Mouse (Mus musculus): ENCODE results near the gene Adamts20. TPM values are rescaled to one million over a fixed set of nuclear protein-coding genes. Genes with fewer than 3 reads are reported as not detected.
A peak's percentile ranks its signal among the peaks of the same experiment; 100 is the strongest.

Adamts20 gene
- polyA plus RNA-seq, 1 experiment from 2014 or later, result 4.0 TPM

- no peak overlapping the region for H3K4me3 ChIP-seq
- no peak overlapping the region for H3K4me2 ChIP-seq
- H3K36me3 ChIP-seq, result no peaks in the 10 kb centered on the region
- peaks cover 16% of the 10 kb centered on the region for H3K4me1 ChIP-seq (replicated peaks)
- no peak overlapping the region for H3K27ac ChIP-seq (replicated peaks)
- 32% methylated on average over 7 of the region's 7 CpGs for WGBS
- no peaks in the 10 kb centered on the region for H3K9me3 ChIP-seq
- no peak for ATAC-seq (ENCODE audit: low read depth)
- H3K9ac ChIP-seq, result no peak overlapping the region
- H3K27me3 ChIP-seq, result no peaks in the 10 kb centered on the region
These were observed 12.1 kb upstream of the Adamts20 start for GRCm38 (mm10) chr15:94477287-94477686.

GRCm38 (mm10) chr15:94475975-94476374 lies 10.8 kb upstream of the Adamts20 start:
- ATAC-seq (ENCODE audit: low read depth), result no peak
- H3K4me1 ChIP-seq (replicated peaks), result peaks cover 16% of the 10 kb centered on the region
- H3K36me3 ChIP-seq, result no peaks in the 10 kb centered on the region
- no peaks in the 10 kb centered on the region for H3K27me3 ChIP-seq
- H3K27ac ChIP-seq (replicated peaks), result no peak overlapping the region
- no peak overlapping the region for H3K9ac ChIP-seq
- H3K4me3 ChIP-seq, result no peak overlapping the region
- no peaks in the 10 kb centered on the region for H3K9me3 ChIP-seq
- WGBS, result 92% methylated on average over 5 of the region's 5 CpGs
- H3K4me2 ChIP-seq, result no peak overlapping the region

DNA sequence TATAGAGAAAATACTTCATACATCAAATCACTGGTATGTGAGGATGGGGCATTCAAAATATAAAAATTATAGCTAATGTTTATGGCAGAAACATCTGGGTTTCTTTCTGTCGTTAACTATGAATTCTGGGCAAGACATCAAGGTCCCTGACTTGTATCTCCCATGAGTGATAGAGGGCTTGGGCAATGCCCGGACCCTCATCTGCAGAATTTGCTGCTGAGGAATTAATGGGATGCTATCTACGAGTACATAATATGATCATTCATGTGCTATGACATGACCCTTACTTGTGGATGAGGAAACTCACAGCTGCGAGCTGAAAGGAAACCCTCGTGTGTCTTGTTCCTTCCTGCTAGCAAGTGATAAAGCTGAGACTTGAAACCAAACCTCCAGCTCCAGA lies 5.1 kb upstream of the Adamts20 start:
- no peaks in the 10 kb centered on the region for H3K9me3 ChIP-seq
- 79% methylated on average over 5 of the region's 5 CpGs for WGBS
- no peaks in the 10 kb centered on the region for H3K27me3 ChIP-seq
- no peaks in the 10 kb centered on the region for H3K36me3 ChIP-seq
- H3K4me3 ChIP-seq, result no peak overlapping the region
- H3K4me1 ChIP-seq (replicated peaks), result no peaks in the 10 kb centered on the region
- no peak overlapping the region for H3K27ac ChIP-seq (replicated peaks)
- no peak for ATAC-seq (ENCODE audit: low read depth)
- no peak overlapping the region for H3K4me2 ChIP-seq
- no peak overlapping the region for H3K9ac ChIP-seq

DNA sequence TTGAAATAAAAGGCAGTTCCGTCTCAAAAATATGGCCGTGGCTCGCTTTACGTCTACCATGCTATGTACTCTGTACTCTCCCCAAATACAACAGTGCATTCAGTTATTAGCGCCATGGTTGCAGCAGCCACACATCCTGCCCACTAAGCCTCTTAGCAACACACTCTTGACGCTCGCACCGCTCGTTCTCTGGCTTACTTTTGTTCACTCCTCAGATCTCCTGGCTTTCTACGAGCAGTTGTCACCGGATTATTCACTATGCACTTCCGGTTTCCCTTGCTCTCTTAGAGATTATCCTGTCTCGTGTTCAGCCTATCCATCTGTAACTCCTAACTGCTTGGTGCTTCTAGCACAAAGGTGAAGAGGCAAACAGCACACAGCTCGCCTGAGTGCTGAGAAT lies 337 bp downstream of the Adamts20 start:
- H3K9me3 ChIP-seq, result no peaks in the 10 kb centered on the region
- H3K36me3 ChIP-seq, result no peaks in the 10 kb centered on the region
- no peak overlapping the region for H3K27ac ChIP-seq (replicated peaks)
- no peaks in the 10 kb centered on the region for H3K27me3 ChIP-seq
- H3K4me3 ChIP-seq, result no peak overlapping the region
- WGBS, result 80% methylated on average over 14 of the region's 14 CpGs
- H3K4me1 ChIP-seq (replicated peaks), result 0 out of 2 replicates have a peak, but pooled peaks cover 5% of the 10 kb centered on the region
- no peak overlapping the region for H3K9ac ChIP-seq
- ATAC-seq (ENCODE audit: low read depth), result no peak
- no peak overlapping the region for H3K4me2 ChIP-seq

- Histone ChIP-seq H3K36me3 (no peaks in the 10 kb centered on the region), H3K9ac (no peak overlapping the region), H3K27me3 (no peaks in the 10 kb centered on the region), H3K4me3 (no peak overlapping the region), H3K9me3 (no peaks in the 10 kb centered on the region), H3K4me1 (replicated peaks) (peaks cover 6% of the 10 kb centered on the region; the same call in 1 of the 2 replicates), H3K27ac (replicated peaks) (no peak overlapping the region), H3K4me2 (no peak overlapping the region)
- ATAC-seq (ENCODE audit: low read depth), result no peak
- WGBS, result 66% methylated on average over 3 of the region's 3 CpGs
These were observed 2.0 kb downstream of the Adamts20 start for GRCm38 (mm10) chr15:94463251-94463650.

DNA sequence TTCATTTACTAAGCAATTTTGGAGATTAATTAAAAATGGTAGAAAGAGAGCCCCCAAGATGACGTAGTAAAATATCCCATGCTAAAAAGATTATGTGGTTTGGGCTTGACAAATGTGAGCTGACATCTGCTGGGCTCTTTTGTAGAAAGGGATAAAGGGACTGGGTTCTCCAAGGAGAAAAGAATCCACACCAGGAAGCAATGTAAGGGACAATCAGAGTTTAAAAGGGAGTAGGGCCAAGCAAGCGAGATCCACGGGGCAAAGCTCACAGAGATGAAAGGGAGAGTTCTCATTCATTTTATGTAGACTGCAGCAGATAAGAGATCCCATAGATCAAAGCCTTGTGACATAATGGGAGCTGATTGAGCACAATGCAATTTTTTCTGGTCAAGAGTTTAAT lies 3.0 kb downstream of the Adamts20 start:
- Histone ChIP-seq H3K9ac (no peak overlapping the region), H3K4me3 (no peak overlapping the region), H3K27ac (replicated peaks) (no peak overlapping the region), H3K27me3 (no peaks in the 10 kb centered on the region), H3K36me3 (no peaks in the 10 kb centered on the region), H3K4me1 (replicated peaks) (peaks cover 13% of the 10 kb centered on the region), H3K4me2 (no peak overlapping the region), H3K9me3 (no peaks in the 10 kb centered on the region)
- WGBS, result 22% methylated on average over 3 of the region's 3 CpGs
- no peak for ATAC-seq (ENCODE audit: low read depth)

DNA sequence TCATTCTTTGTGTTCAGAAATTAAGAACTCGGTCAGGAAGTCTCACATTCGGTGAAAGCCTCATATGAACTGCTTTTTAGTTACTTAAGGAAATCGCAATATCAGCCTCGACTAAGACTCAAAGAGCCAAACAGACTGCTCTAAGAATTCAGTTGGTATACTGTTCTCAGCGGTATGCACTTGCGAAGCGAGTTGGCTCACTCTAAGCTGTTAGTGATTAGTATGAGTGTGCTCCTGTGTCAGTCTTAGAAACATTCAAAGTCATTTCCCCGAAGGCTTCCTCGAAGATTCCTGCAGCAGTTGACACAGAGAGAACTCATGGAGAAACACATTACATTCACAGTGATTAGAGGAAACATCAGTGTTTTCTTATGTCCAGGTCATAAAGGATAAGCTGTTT lies 4.1 kb downstream of the Adamts20 start:
- 0 out of 2 replicates have a peak overlapping the region, but pooled peaks have one; percentile 0 for H3K4me2 ChIP-seq

DNA sequence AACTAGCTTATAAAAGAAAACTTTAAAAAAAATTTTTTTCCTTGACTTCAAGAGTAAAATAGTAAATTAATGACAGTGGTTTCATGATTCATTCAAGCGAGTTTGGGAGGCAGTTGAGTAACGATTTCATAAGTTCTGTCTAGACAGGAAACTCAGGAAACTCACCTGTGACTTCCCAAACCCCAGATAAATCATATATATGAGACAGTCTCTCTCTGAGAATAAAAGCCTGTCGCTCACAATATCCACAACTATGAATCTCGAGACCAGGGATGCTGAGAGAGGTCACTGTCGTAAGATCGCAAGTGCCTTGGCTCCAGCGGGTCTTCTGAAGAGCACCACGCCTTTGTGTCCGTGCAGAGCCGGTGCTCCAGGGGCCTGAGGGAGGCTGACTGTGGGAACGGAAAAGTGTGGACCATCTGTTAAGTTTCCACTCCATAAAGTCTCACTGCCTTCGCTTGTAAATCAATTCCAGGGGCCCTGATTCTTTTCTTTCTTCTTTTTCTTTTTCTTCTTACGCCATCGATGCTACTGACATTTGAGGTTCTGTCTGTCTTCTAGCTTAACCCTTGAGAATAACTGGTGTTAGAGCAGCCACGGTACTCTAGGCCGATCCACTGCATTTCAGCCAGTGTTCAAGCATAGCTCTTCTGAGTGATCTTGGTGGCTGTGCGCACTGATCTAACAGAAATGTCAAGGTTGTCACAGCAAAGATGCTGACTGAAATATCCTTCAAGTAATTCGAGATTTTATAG lies 7.4 kb downstream of the Adamts20 start:
- Histone ChIP-seq H3K4me3 (no peak overlapping the region), H3K27me3 (no peaks in the 10 kb centered on the region), H3K36me3 (no peaks in the 10 kb centered on the region), H3K4me2 (peak overlapping the region; percentile 9), H3K27ac (replicated peaks) (no peak overlapping the region), H3K9ac (no peak overlapping the region), H3K4me1 (replicated peaks) (peaks cover 13% of the 10 kb centered on the region), H3K9me3 (no peaks in the 10 kb centered on the region)
- peak; percentile 27; the same call in 1 of the 2 replicates for ATAC-seq (ENCODE audit: low read depth)
- WGBS, result 19% methylated on average over 18 of the region's 18 CpGs

More for the DNA sequence above, 4.1 kb downstream of the Adamts20 start:
- Histone ChIP-seq H3K27me3 (no peaks in the 10 kb centered on the region), H3K9ac (no peak overlapping the region), H3K9me3 (no peaks in the 10 kb centered on the region), H3K27ac (replicated peaks) (no peak overlapping the region), H3K4me3 (no peak overlapping the region), H3K36me3 (no peaks in the 10 kb centered on the region), H3K4me1 (replicated peaks) (peaks cover 13% of the 10 kb centered on the region)
- 34% methylated on average over 9 of the region's 9 CpGs for WGBS
- ATAC-seq (ENCODE audit: low read depth), result no peak

DNA sequence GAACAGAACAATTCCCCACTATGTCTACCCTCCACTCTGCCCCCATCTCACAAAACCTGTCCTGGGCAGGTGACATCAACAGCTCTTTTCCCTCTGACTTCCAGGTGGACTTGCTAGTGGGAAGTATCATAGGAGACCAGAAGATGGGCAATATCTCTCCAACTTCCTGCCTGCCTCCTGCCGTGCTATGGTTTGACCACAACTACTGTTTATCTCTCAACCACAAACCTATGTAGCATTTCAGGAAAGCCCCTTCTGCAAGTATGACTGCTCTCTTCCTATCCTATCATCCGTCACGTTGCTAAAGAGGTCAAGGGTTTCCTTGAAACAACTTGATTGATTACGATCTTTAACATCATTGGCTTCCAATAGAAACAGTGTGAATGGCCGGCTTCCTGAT lies 12.4 kb downstream of the Adamts20 start:
- H3K4me2 ChIP-seq, result no peak overlapping the region
- H3K4me1 ChIP-seq (replicated peaks), result peaks cover 3% of the 10 kb centered on the region
- no peak overlapping the region for H3K4me3 ChIP-seq
- ATAC-seq (ENCODE audit: low read depth), result no peak
- no peaks in the 10 kb centered on the region for H3K9me3 ChIP-seq
- H3K27me3 ChIP-seq, result no peaks in the 10 kb centered on the region
- H3K36me3 ChIP-seq, result no peaks in the 10 kb centered on the region
- WGBS, result 89% methylated on average over 5 of the region's 5 CpGs
- H3K27ac ChIP-seq (replicated peaks), result no peak overlapping the region
- H3K9ac ChIP-seq, result no peak overlapping the region

DNA sequence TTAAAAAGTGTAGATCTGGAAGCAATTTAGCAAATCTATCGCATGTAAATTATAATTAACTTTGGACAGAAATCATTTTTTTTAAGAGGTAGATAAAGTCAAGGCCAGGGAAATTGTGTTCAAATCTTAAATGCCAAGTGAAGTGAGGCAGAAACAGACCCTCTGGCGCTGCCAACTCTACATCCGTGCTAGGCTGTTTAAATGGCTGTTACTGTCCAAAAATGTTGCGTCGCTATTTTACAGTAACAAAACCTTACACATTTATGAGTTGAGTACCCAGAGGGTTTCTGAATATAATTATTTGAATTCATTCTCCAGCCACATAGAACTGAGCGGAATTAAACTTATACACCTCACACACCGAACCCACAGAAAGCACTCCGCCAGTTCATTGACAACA lies 13.6 kb downstream of the Adamts20 start:
- WGBS, result 81% methylated on average over 8 of the region's 8 CpGs
- Histone ChIP-seq H3K36me3 (no peaks in the 10 kb centered on the region), H3K27ac (replicated peaks) (no peak overlapping the region), H3K4me2 (no peak overlapping the region), H3K27me3 (no peaks in the 10 kb centered on the region), H3K4me1 (replicated peaks) (no peaks in the 10 kb centered on the region), H3K9me3 (no peaks in the 10 kb centered on the region), H3K4me3 (no peak overlapping the region), H3K9ac (no peak overlapping the region)
- ATAC-seq (ENCODE audit: low read depth), result no peak

- H3K4me2 ChIP-seq, result no peak overlapping the region
- H3K9ac ChIP-seq, result no peak overlapping the region
- H3K27me3 ChIP-seq, result no peaks in the 10 kb centered on the region
- ATAC-seq (ENCODE audit: low read depth), result no peak
- peaks cover 23% of the 10 kb centered on the region for H3K4me1 ChIP-seq (replicated peaks)
- no peaks in the 10 kb centered on the region for H3K9me3 ChIP-seq
- no peaks in the 10 kb centered on the region for H3K36me3 ChIP-seq
- H3K27ac ChIP-seq (replicated peaks), result no peak overlapping the region
- 55% methylated on average over 8 of the region's 8 CpGs for WGBS
- no peak overlapping the region for H3K4me3 ChIP-seq
These were observed 20.6 kb downstream of the Adamts20 start for GRCm38 (mm10) chr15:94444437-94445136.

GRCm38 (mm10) chr15:94444043-94444436 lies 21.2 kb downstream of the Adamts20 start:
- 45% methylated on average over 11 of the region's 11 CpGs for WGBS
- no peak overlapping the region for H3K4me3 ChIP-seq
- no peaks in the 10 kb centered on the region for H3K9me3 ChIP-seq
- ATAC-seq (ENCODE audit: low read depth), result no peak
- peaks cover 23% of the 10 kb centered on the region for H3K4me1 ChIP-seq (replicated peaks)
- no peak overlapping the region for H3K4me2 ChIP-seq
- no peak overlapping the region for H3K27ac ChIP-seq (replicated peaks)
- no peaks in the 10 kb centered on the region for H3K36me3 ChIP-seq
- H3K27me3 ChIP-seq, result no peaks in the 10 kb centered on the region
- H3K9ac ChIP-seq, result no peak overlapping the region
